Mouse (Mus musculus) heart, adult 2 months (tissue): ENCODE measurements around the gene C1qtnf7. TPM values are rescaled to one million over a fixed set of nuclear protein-coding genes. Genes with fewer than 3 reads are reported as not detected.

Experiments used
- DNase-seq, 2 experiments: peaks; one replicate each; pipeline ENCODE4 v3.0.0; 2021
- H3K27ac ChIP-seq: fragments of 200-600 bp; 2 replicates; pipeline ENCODE4 v1.8.1; 2022
- H3K27me3 ChIP-seq: fragments of 200-500 bp; 2 replicates; pipeline ENCODE4 v1.6.1; 2012; ENCODE audit warnings: mild to moderate bottlenecking, low read length, inconsistent platforms, mixed read lengths; ENCODE audit not compliant: control insufficient read depth, insufficient read depth
- H3K36me3 ChIP-seq: fragments of 200-500 bp; 2 replicates; pipeline ENCODE4 v1.6.1; 2012; ENCODE audit warnings: low read length, inconsistent platforms; ENCODE audit not compliant: control insufficient read depth, insufficient read depth
- H3K4me1 ChIP-seq: fragments of 200-500 bp; 2 replicates; pipeline ENCODE4 v1.6.1; 2011; ENCODE audit warnings: low read length; ENCODE audit not compliant: control insufficient read depth, insufficient read depth
- H3K4me3 ChIP-seq: fragments of 200-600 bp; 2 replicates; pipeline ENCODE4 v1.8.1; 2022
- H3K79me2 ChIP-seq: fragments of 200-500 bp; replicated peaks from 2 replicates; pipeline ENCODE4 v1.6.1; 2012; ENCODE audit warnings: mild to moderate bottlenecking, inconsistent platforms, low read length, moderate library complexity, mixed read lengths; ENCODE audit not compliant: control insufficient read depth, insufficient read depth
- H3K9ac ChIP-seq: fragments of 200-500 bp; 2 replicates; pipeline ENCODE4 v1.6.1; 2012; ENCODE audit warnings: low read depth, mild to moderate bottlenecking, control low read depth, inconsistent platforms, low read length, mixed read lengths
- CTCF ChIP-seq: fragments of 200-600 bp; IDR thresholded peaks from 2 replicates; pipeline ENCODE4 v1.8.1; 2022; ENCODE audit warnings: antibody characterized with exemption, mild to moderate bottlenecking, moderate library complexity
- EP300 ChIP-seq: fragments of 200-500 bp; IDR thresholded peaks from 2 replicates; pipeline ENCODE4 v1.6.1; 2011; ENCODE audit warnings: low read depth, low read length, control low read depth; ENCODE audit not compliant: insufficient read depth
- POLR2A ChIP-seq: fragments of 200-500 bp; IDR thresholded peaks from 2 replicates; pipeline ENCODE4 v1.6.1; 2011; ENCODE audit warnings: mild to moderate bottlenecking, low read depth, low read length, control low read depth; ENCODE audit not compliant: insufficient read depth
- whole genome bisulfite sequencing: fragments of 180-500 bp; shearing (Covaris S2); methylation state at CpG from one replicate; pipeline ENCODE4 v1.1.7; 2018; 5-methylcytosine and 5-hydroxymethylcytosine counted together
- intact Hi-C: fragments of 180-260 bp; cut with DNase I; formaldehyde crosslinking; loops from one replicate; pipeline ENCODE4 v1.15.1; 2025
- polyA plus RNA-seq: library from polyadenylated mRNA; depleted of rRNA; stranded (reverse); fragments of >200 nt; gene quantifications from 2 replicates; pipeline ENCODE4 v1.2.3, GENCODE M21; 2012
- total RNA-seq, 2 experiments: library from RNA; stranded (reverse); gene quantifications; 2 replicates each; pipeline ENCODE4 v1.2.3; 2021

C1qtnf7 gene
- total and polyA plus RNA-seq, 3 experiments: 4.6 to 5.8 (median 5.4) TPM

- 62% methylated on average over 6 of the region's 6 CpGs for WGBS
- Histone ChIP-seq H3K79me2 (no peaks in the 10 kb centered on the region), H3K27me3 (no peaks in the 10 kb centered on the region), H3K27ac (no peak overlapping the region), H3K4me1 (no peaks in the 10 kb centered on the region), H3K36me3 (no peaks in the 10 kb centered on the region), H3K9ac (no peak overlapping the region), H3K4me3 (no peak overlapping the region)
- TF ChIP-seq EP300 (no peak), CTCF (no peak), POLR2A (no peak)
- DNase-seq: no peak
- intact Hi-C loops: no loop called here
Measured at GRCm38 (mm10) chr5:43526874-43527584, 11.7 kb downstream of the C1qtnf7 start.

GRCm38 (mm10) chr5:43530186-43530585, 14.8 kb downstream of the C1qtnf7 start:
- Histone ChIP-seq H3K27ac (no peak overlapping the region), H3K36me3 (no peaks in the 10 kb centered on the region), H3K27me3 (no peaks in the 10 kb centered on the region), H3K79me2 (no peaks in the 10 kb centered on the region), H3K9ac (no peak overlapping the region), H3K4me3 (no peak overlapping the region), H3K4me1 (no peaks in the 10 kb centered on the region)
- no peak for DNase-seq
- WGBS: 87% methylated on average over 3 of the region's 3 CpGs
- TF ChIP-seq EP300 (no peak), CTCF (no peak), POLR2A (no peak)
- intact Hi-C loops: no loop called here

GRCm38 (mm10) chr5:43530886-43531285, 15.5 kb downstream of the C1qtnf7 start:
- Histone ChIP-seq H3K36me3 (no peaks in the 10 kb centered on the region), H3K4me1 (no peaks in the 10 kb centered on the region), H3K27ac (no peak overlapping the region), H3K9ac (no peak overlapping the region), H3K4me3 (no peak overlapping the region), H3K79me2 (no peaks in the 10 kb centered on the region), H3K27me3 (no peaks in the 10 kb centered on the region)
- 90% methylated on average over 1 of the region's 1 CpGs for WGBS
- TF ChIP-seq CTCF (no peak), EP300 (no peak), POLR2A (no peak)
- intact Hi-C loops: no loop called here
- no peak for DNase-seq

GRCm38 (mm10) chr5:43538322-43539167, 23.2 kb downstream of the C1qtnf7 start:
- no peaks in the 10 kb centered on the region for H3K36me3 ChIP-seq
- TF ChIP-seq CTCF (no peak), POLR2A (no peak), EP300 (no peak)
- no peak overlapping the region for H3K27ac ChIP-seq
- intact Hi-C loops: no loop called here
- H3K4me3 ChIP-seq: no peak overlapping the region
- no peak overlapping the region for H3K9ac ChIP-seq
- 73% methylated on average over 14 of the region's 14 CpGs for WGBS
- no peaks in the 10 kb centered on the region for H3K27me3 ChIP-seq
- H3K79me2 ChIP-seq: no peaks in the 10 kb centered on the region
- H3K4me1 ChIP-seq: no peaks in the 10 kb centered on the region; the same call in 1 of the 2 replicates
- DNase-seq: no peak

GRCm38 (mm10) chr5:43539168-43539516, 23.8 kb downstream of the C1qtnf7 start:
- Histone ChIP-seq H3K9ac (no peak overlapping the region), H3K4me3 (no peak overlapping the region), H3K27me3 (no peaks in the 10 kb centered on the region), H3K36me3 (no peaks in the 10 kb centered on the region), H3K27ac (no peak overlapping the region), H3K79me2 (no peaks in the 10 kb centered on the region), H3K4me1 (no peaks in the 10 kb centered on the region; the same call in 1 of the 2 replicates)
- 52% methylated on average over 3 of the region's 3 CpGs for WGBS
- DNase-seq: no peak
- no peak for TF ChIP-seq POLR2A
- no peak for TF ChIP-seq CTCF
- no peak for TF ChIP-seq EP300
- intact Hi-C loops: no loop called here

- Histone ChIP-seq H3K27me3 (no peaks in the 10 kb centered on the region), H3K9ac (no peak overlapping the region), H3K79me2 (no peaks in the 10 kb centered on the region), H3K27ac (no peak overlapping the region), H3K36me3 (no peaks in the 10 kb centered on the region), H3K4me1 (no peaks in the 10 kb centered on the region; the same call in 1 of the 2 replicates), H3K4me3 (no peak overlapping the region)
- TF ChIP-seq EP300: no peak
- TF ChIP-seq POLR2A: no peak
- no peak for TF ChIP-seq CTCF
- intact Hi-C loops: no loop called here
- no peak for DNase-seq
Measured at GRCm38 (mm10) chr5:43539871-43540270, 24.5 kb downstream of the C1qtnf7 start.
